Mouse (Mus musculus): ENCODE measurements around the gene Cfap45.

The Cfap45 gene

DNA sequence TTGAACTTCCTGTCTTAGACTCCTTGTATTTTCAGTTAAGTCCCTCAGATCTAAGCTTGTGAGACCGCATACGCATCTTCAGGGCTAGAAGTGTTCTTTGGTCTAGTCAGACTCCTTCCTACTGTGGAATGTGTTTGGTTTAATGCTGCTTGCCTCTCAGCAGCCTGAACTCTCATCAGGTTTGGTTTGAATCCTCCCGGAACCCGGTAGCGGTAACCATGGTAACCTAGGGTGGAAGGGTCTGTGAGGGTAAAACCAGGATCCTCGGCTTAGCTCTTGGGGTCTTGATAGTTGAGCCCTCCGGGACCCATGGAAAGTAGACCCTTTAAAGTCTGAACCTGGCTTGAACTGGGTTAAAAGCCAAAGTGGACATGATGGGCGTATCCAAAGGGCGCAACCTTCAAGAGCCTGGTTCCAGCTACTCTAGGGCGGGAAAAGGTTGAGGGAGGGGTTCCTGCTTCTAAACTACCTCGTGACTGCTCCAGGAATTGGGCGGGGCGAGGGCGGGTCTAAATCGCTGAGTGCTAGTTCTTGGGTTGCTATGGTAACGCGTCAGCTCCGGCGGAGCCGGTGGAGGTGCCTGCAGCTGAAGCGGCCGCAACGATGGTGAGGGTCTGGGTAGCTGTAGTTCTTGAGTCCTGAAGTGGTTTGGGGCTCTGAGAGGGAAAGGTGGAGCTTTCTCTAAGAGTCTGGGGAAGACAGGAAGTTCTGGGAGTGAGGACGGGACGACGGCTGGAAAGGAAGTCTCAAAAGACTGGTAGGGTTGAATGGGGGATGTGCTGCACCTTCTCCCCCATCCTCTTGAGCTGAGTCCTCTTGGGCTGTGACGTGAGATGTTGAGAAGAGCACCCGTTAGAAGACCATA, at the start of gene Cfap45:
TSS of gene Cfap45 (plus strand) at position 226 of the 865 bp plus-strand sequence.
- peak; percentile 91 to 96 for DNase-seq

DNA sequence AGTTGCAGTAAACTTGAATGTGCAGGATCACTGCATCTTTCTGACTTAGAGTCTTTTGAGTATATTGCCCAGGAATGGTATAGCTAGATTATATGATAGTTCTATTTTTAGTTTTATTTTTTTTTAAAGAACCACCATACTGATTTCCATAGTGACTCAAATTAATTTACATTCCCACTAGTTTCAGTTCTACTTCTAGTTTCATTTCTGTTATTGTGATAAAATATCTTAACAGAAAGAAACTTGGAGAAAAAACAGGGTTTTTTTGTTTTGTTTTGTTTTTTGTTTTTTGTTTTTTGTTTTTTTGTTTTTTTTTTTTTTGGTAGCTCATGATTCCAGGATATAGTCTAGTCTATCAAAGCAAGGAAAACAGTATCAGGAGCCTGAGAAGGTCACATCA, 47.7 kb upstream of the Cfap45 start:
- DNase-seq = no peak

DNA sequence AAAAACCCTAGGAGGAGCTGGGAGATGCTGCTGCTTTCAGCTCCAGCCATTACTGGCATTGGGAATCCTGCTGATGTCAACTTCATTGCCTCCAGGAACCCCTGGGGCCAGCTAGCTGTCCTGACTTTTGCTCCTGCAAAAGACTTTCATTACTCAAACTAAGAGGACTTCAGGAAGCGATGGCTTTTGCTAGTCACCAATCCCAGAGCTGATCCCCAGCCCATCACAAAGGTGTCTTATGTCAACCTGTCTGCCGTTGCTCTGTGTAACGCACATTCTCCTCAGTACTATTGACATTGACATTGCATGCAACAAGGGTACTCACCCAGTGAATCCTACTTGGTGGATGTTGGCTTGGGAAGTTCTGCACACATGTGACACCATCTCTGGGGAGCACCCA, 46.4 kb upstream of the Cfap45 start:
- no peak for DNase-seq

DNA sequence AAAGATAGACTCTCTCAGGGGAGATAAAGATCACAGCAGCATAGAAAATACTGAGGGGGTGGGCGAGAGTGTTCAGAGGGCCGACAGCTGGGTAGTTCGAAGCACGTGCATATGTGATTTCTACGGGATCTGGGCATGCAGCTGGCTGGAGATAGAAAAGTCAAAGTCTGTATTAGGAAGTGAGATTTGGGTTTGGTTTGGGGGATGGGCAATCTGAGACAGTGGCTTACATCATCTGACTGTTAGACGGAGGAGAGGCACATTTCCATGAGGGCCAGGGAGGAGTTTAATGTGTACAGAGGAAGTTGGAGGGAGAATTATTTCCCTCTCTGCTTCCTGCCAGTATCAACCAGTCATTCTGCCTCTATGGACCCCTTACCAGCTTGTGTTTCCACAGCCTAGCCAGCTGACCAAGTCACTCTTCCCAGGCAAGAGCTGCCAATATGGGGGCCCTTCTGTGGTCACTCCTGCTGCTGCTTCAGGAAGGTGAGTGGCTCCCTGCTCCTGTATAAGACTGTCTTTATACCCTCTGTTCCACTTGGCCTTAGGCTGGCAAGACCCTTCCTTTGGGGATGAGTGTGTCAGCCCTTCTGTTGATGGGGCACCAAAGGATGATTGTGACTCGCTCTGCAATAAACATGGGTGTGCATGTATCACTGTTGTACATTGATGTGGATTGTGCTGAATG, 45.4 kb upstream of the Cfap45 start, which contains the start of gene Slamf9:
TSS of gene Slamf9 (plus strand) at position 305 of the 688 bp plus-strand sequence.
- peak; percentile 32 to 45 for DNase-seq

DNA sequence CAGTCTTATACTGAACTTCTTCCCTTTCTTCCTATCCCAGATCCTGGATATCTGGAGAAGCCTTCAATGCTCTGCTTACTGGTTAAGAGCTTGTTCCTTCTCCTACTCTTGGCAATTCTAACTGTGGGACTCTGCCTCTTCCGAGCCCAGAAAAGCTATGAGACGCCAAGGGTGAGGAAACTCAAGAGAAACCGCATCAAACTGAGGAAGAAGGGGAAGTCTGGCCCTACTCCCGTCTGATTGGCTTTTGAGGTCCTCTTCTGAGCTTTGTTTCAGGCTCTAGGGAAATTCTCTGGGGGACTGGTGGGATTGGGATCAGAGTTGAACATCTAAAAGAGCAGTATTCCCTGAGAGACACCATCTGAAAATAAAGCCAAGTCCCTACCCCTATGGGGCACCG, 42.6 kb upstream of the Cfap45 start:
- DNase-seq = no peak

DNA sequence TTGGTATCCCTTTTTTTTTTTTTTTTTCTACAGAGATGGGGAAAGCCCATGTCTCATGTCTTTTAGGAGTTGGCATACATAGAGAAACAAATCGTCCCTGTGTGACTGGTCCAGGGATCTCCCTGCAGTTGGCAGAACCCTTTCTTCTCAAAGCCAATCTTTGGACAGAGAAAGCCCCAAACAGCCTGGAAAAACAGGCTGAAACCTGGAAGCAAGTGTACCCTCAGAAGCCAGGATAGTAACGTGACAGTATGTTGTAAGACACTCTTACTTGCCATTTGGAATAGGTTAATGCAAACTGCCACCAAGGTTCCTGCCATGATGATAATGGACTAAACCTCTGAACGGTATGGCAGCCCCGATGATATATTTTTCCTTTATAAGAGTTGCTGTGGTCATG, 40.2 kb upstream of the Cfap45 start:
- no peak for DNase-seq

DNA sequence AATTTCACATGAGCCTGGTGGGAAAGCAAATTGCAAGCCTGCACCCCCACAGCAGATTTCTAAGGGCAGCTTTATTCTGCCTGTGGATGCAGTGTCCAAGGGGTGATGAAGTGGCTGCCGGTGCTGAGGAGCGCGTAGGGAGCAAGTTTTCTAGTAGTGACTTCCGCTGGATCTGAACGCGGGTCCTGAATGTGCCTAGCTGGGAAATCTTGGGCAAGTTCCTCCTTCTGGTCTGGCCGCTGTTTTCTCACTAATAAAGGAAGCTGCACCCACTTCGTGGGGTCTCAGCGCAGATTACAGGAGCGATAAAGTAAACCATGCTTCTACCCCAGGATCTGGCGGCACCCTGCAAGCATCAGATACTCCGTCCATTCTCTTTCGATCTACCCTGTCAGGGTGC, 39.5 kb upstream of the Cfap45 start:
- DNase-seq = no peak

DNA sequence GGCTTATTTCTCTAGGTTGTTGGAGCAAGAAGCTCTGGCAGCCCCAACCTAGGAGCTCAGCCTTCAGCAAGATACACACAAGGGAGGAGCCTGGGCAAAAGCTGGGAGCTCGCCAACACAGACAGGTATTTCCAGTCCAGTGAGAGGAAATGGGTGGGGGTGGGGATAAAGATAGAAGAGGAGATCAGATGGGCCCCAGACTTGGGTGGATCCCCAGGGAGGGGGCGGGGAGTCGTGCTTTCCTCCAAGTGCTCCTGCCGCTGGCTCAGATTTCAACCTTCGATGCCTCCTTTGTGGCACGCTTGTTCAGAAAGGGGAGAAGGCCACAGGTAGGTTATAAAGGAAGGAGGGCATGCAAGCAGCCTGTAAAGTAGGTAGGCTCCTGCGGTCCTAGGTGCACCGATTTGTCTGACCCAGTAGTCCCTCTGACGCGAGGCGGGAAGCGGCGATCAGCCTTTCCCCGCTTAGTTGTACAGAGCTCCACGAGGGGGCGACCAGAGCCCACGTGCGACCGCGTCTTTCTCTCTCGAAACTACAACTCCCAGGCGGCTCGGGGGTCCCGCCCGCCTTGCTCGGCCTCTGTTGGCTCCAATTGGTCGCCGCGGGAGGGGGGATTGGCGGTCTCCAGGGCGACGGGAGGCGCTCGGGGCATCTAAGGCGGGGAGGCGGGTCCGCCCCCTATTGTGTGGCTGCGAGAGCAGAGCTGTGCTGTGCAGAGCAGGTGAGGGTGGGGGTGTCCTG, 38.9 kb upstream of the Cfap45 start, which contains the start of gene Igsf9:
TSS of gene Igsf9 (plus strand) at position 249 of the 741 bp plus-strand sequence.
- DNase-seq = peak; percentile 91 to 93

DNA sequence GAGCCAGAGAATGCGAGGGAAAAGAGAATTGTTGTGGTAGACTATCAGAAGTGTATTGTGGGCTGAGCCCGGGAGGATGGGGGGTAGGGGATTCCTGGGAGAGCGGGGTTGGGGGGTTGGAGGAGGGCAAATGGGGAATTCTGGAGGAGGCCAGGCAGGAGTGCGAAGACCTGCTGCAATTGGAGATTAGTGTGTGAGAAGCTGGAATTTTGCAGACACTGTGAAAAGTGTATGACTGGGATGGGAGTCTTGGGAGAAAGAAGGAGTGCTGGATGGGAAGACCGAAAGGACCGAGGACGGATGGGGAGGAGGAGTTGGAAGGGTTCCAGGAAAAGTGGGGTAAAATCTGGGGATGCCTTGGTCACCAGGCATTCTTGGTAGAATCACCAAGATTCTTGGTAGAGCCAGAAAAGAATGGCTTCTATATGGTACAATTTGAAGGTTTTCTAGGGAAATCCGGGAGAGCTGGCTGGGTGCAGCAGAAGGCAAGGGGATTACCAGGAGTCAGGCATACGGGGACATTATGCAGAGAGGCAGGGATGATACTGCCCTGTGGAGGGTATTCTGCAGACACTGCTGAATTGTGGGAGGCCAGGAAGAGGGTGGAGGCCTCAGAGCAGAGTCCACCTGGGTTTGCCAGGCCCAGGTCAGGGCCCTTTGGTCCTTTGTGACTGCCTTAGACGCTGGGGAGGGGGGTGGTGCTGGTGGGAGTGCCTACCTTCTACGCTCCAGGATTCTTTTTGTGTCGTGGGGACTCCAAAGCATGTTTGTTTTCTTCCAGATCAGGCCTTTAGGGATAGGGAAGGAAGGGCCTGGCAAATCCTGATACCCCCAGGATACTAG, 37.9 kb upstream of the Cfap45 start:
- DNase-seq = no peak

DNA sequence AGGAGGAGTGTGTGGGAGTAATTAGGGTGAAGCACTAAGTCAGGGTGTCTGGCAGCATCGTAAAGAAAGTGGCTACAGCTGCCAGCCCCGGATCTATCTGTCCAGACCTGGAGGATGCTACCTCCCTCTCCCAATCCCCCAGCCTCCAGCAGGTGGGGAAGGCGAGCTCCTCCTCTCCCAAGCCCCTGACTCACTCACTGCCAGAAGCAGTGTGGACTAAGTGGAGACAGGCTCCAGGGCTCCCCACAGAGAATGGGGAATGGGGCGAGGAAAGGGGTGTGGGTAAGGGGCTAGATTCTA, 37.3 kb upstream of the Cfap45 start:
- no peak for DNase-seq

DNA sequence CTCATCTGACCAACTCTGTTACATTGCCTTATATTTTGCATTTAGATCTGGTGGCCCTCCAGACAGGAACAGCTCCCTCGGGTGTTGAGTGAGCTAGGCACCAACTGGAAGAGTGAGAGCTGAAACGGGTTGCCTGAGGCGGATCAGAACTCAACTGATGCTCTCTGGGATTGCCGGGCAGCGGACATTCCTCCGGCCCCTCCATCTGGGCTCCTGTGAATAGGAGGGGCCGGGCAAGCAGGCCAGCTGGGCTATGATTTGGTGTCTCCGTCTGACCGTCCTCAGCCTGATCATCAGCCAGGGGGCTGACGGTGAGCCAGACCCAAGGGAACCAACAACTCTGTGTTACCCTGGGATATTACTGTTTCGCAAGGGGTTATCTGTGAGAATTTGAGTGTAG, 36.4 kb upstream of the Cfap45 start:
- DNase-seq = no peak

DNA sequence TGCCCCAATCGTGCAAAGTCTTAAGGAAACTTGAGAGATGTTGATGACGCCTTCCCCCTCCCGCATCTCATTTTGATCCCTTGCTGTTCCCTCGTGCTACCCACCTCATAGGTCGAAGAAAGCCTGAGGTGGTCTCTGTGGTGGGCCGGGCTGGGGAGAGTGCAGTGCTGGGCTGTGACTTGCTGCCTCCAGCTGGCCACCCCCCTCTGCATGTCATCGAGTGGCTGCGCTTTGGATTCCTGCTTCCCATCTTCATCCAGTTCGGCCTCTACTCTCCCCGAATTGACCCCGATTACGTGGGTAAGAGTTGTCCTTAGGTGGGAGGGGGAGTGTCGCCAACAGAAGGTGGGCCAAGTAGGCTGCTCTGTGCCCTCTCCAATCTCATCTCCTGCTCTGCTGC, 35.9 kb upstream of the Cfap45 start:
- DNase-seq = no peak

DNA sequence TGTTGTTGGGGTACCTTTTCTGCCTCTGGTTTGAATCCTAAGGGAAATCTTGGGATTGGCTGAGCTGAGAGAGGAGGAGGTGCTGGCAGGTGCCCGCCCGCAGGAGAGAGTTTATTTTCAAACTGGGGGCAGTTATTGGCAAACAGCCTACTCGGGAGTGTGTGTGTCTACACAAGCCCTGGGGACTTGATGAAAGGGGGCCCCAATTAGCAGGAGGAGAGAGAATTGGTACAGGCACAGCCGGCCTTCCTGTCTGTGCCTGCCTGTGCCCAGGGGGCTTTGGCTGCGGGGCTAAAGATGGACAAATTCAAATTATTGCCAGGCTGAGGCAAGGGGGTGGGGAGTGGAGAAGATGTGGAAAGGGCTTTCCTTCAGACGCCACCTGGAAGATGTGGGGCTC, 34.8 kb upstream of the Cfap45 start:
- no peak for DNase-seq

DNA sequence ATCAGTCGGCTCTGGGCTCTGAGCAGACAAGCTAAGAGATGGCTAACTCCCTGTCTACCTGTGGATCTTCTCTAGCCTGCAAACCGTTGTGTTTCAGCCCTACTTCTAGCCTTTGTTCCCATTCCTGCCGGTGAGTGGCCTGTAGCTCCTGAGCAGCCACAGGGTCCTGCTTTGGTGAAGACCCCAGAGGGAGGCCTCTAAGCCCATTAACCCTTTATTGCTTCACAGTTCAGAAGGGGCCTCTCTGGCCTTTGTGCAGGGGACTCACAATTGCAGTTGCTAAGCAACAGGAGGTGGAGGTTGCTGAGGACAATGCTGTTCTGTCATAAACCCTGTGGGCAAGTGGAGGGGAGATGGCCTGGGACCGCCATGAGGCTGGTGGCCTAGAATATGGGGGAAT, 34.4 kb upstream of the Cfap45 start:
- DNase-seq = no peak

DNA sequence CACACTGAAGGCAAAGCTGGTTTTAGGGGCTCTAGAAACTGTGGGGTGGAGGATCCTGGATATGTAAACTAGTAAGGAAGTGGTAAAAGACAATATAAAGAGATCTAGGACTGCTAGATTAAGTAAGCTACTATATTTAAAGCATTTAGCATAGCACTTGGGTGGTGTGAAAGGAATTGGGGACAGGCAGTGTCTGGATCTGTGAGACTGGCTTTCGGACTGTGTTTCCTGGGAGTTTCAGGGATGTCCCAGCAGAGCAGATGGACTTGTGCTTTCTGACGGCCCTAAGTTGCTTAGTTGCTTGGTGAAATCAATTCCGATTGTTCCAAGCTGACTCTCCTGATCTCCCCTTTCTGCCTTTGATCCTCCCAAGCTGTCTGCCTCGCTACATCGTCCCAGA, 34.0 kb upstream of the Cfap45 start:
- DNase-seq = no peak

DNA sequence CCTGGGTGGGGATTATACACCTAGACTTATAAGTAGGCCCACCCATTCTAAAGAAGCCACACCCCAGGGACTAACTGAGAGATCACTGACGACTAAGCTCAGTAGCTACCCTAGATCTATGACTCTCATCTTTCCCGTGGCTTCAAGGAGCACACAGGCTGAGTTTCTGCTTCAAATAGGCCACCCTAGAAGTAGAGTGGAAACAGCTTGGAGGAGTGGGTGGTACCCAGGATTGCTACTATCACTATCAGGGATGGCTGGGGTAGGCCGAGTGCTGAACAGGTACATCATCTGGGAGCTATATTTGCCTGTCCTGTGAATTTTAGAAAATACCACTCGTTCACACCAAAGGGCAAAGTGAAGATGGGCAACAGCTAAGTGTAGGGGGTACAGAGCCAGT, 32.7 kb upstream of the Cfap45 start:
- DNase-seq = no peak

DNA sequence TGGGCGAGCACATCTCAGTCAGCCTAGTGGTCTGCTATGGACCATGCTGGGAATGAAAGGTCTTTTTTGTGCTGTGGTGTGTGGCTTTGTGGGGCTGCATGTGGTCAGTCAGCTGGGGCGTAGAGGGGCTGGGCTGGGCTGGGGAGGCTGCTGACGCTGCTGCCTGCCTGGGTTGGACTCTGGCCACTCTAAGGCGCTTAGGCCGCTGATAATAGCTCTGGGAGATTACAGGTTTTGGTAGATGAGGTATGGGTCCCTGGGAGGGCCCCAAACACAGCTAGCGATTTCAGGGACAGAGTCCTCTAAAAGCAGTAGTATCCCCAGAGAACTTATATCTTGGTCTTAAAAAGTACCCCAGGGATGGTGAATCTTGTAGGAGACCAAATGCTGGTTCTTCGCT, 31.8 kb upstream of the Cfap45 start:
- DNase-seq = no peak

DNA sequence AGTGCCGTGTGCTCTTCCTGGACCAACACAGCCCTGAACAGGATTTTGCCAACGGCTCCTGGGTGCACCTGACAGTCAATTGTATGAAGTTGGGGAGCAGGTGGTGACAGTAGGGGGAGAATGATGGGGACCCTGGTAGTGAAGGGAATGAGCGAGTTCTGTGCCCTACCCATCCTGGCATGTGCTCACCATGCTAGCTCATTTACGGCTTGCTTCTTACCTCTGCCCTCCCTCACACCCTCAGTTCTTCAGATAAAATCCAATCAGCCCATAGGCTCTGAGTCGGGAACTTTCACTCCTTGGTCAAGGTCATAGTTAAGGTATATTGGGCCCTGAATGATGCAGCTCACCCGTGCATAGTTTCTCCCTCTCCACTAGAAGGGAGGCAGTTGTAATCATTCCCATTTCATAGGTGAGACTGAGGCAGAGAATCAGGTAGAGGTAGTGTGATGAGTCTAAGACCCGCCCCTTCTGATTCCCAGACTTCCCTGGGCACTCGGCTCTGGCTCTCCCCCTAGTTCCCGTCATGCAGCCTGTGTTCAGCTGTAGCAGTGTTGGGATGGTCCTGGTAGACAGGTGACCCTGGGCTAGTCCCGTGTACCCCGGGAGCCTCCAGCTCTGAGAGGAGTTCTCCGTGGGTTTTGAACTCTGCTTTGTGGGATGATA, 30.9 kb upstream of the Cfap45 start:
- no peak for DNase-seq

DNA sequence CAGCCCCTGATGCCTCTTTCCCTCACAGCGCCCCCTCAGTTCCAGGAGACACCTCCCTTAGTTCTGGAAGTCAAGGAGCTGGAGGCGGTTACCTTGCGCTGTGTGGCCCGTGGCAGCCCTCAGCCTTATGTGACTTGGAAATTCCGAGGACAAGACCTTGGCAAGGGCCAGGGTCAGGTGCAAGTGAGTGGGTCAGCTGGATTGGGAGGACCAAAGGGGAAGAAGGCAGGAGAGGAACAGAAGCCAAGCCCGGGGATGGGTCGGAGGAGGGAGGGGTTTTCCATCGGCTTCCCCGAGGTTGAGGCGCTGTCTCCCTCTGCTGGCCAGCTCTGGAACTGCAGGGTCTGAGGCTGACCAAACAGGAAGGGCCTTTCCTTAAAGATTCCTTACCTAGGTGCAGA, 30.3 kb upstream of the Cfap45 start:
- DNase-seq = peak; percentile 86 to 89

DNA sequence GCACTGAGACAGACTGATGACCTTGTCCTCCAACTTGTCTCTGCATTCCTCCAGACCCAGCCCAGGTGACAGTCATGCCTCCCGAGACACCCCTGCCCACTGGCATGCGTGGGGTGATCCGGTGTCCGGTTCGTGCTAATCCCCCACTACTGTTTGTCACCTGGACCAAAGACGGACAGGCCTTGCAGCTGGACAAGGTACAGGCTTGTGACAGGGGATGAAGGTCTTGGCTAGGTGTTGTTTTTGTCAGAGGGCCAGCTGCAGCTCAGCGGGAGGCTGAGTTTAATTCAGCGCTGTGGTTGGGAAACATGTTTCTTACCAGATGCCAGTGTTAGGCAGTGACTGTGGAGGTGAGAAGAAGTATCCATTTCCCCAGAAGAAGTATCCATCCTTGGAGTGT, 28.6 kb upstream of the Cfap45 start:
- DNase-seq = no peak

DNA sequence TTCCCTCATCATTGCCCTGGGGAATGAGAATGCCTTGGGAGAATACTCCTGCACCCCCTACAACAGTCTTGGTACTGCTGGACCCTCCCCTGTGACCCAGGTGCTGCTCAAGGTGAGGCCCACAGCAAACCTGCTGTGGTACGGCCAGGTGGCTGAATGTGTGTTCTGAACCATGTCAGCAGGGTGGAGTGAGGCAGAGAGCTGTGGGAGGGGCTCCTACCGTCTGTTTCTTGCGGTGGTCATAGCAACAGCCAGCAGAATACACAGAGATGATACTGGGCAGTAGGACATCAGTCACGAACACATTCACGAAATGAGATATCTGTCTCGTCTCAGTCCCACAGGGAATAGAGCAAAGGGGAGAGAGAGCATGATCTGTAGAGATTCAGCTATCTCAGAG, 27.1 kb upstream of the Cfap45 start:
- no peak for DNase-seq

DNA sequence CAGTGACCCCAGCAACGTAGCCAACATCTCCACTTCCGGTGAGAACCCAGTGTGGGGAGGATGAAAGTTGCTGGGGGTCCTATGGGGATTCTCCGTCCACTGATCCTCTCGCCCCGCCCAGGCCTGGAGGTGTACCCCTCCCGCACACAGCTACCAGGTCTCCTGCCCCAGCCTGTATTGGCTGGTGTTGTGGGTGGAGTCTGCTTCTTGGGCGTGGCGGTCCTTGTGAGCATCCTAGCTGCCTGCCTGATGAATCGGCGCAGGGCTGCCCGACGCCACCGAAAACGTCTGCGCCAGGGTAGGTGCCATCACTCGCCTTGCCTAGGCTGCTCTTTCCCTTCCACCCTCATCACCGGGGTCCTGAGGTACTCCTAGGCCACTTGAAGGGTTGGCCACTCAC, 24.6 kb upstream of the Cfap45 start:
- no peak for DNase-seq

Data from lung, adult 18-20 months (tissue).